Mouse (Mus musculus) layer of hippocampus, adult 9-10 months (tissue): Measurements from ENCODE around the gene Slc35f2.

ENCODE experiments used
- DNase-seq: peaks from one replicate; pipeline ENCODE4 v3.0.0; 2022; ENCODE audit warnings: low spot score

The Slc35f2 gene

GRCm38 (mm10) chr9:53771344-53772021 lies at the start of gene Slc35f2:
TSS of gene Slc35f2 (plus strand) at chr9:53771538.
- DNase-seq = no peak

- no peak for DNase-seq
These were observed 30.4 kb upstream of the Slc35f2 start for GRCm38 (mm10) chr9:53740829-53741404.

- no peak for DNase-seq
These were observed 20.9 kb upstream of the Slc35f2 start for GRCm38 (mm10) chr9:53750411-53750810.

GRCm38 (mm10) chr9:53750899-53751298 lies 20.4 kb upstream of the Slc35f2 start:
- DNase-seq = no peak

- no peak for DNase-seq
These were observed 16.5 kb upstream of the Slc35f2 start for GRCm38 (mm10) chr9:53754801-53755200.

GRCm38 (mm10) chr9:53758142-53758541 lies 13.2 kb upstream of the Slc35f2 start:
- no peak for DNase-seq

- no peak for DNase-seq
These were observed 6.6 kb upstream of the Slc35f2 start for GRCm38 (mm10) chr9:53764697-53765096.

- DNase-seq = no peak
These were observed 2.9 kb upstream of the Slc35f2 start for GRCm38 (mm10) chr9:53768486-53768885.

- DNase-seq = no peak
These were observed 481 bp upstream of the Slc35f2 start for GRCm38 (mm10) chr9:53770771-53771343.

GRCm38 (mm10) chr9:53772121-53772561 lies 803 bp downstream of the Slc35f2 start:
- no peak for DNase-seq

GRCm38 (mm10) chr9:53775511-53775910 lies 4.2 kb downstream of the Slc35f2 start:
- DNase-seq = no peak

- no peak for DNase-seq
These were observed 15.4 kb downstream of the Slc35f2 start for GRCm38 (mm10) chr9:53786561-53787407.

- no peak for DNase-seq
These were observed 22.5 kb downstream of the Slc35f2 start for GRCm38 (mm10) chr9:53793830-53794330.

GRCm38 (mm10) chr9:53794490-53794889 lies 23.2 kb downstream of the Slc35f2 start:
- no peak for DNase-seq

- DNase-seq = no peak
These were observed 24.0 kb downstream of the Slc35f2 start for GRCm38 (mm10) chr9:53795351-53795750.

- DNase-seq = no peak
These were observed 25.0 kb downstream of the Slc35f2 start for GRCm38 (mm10) chr9:53796386-53796785.

GRCm38 (mm10) chr9:53797141-53797540 lies 25.8 kb downstream of the Slc35f2 start:
- DNase-seq = no peak

GRCm38 (mm10) chr9:53802921-53803320 lies 31.6 kb downstream of the Slc35f2 start:
- DNase-seq = no peak

GRCm38 (mm10) chr9:53806496-53807086 lies 35.3 kb downstream of the Slc35f2 start:
- DNase-seq = no peak

GRCm38 (mm10) chr9:53813418-53813817 lies 42.1 kb downstream of the Slc35f2 start:
- DNase-seq = no peak

- peak; percentile 42 for DNase-seq
These were observed 47.4 kb downstream of the Slc35f2 start for GRCm38 (mm10) chr9:53818760-53819159.

GRCm38 (mm10) chr9:53825318-53825717 lies 54.0 kb downstream of the Slc35f2 start:
- no peak for DNase-seq
